Mouse (Mus musculus) hindbrain, embryonic 10.5 days (tissue): ENCODE results near the gene 1700020L24Rik. TPM values are rescaled to one million over a fixed set of nuclear protein-coding genes. Genes with fewer than 3 reads are reported as not detected.

Source experiments
- DNase-seq: peaks from one replicate; pipeline ENCODE4 v3.0.0-alpha.2; 2017; ENCODE audit warnings: low spot score
- H3K27ac ChIP-seq: fragments of 300-500 bp; sonication (generic); 2 replicates; pipeline ENCODE4 v1.5.1; 2016; ENCODE audit warnings: mild to moderate bottlenecking, moderate library complexity
- H3K27me3 ChIP-seq: fragments of 300-500 bp; sonication (generic); 2 replicates; pipeline ENCODE4 v1.6.1; 2016; ENCODE audit warnings: mild to moderate bottlenecking; ENCODE audit not compliant: poor library complexity, insufficient read depth, severe bottlenecking
- H3K36me3 ChIP-seq: fragments of 300-500 bp; sonication (generic); 2 replicates; pipeline ENCODE4 v1.6.1; 2016; ENCODE audit warnings: mild to moderate bottlenecking, moderate library complexity
- H3K4me1 ChIP-seq: fragments of 300-500 bp; sonication (generic); replicated peaks from 2 replicates; pipeline ENCODE4 v1.6.1; 2016; ENCODE audit warnings: mild to moderate bottlenecking
- H3K4me3 ChIP-seq: fragments of 300-500 bp; sonication (generic); 2 replicates; pipeline ENCODE4 v1.5.1; 2016; ENCODE audit warnings: mild to moderate bottlenecking, moderate library complexity
- H3K9me3 ChIP-seq: fragments of 300-500 bp; sonication (generic); 2 replicates; pipeline ENCODE4 v1.6.1; 2016; ENCODE audit warnings: mild to moderate bottlenecking, moderate library complexity
- WGBS: fragments of 180-500 bp; shearing (Covaris S2); methylation state at CpG from one replicate; pipeline ENCODE4 v1.1.7; 2016; 5-methylcytosine and 5-hydroxymethylcytosine counted together
- polyA plus RNA-seq: library from polyadenylated mRNA; unstranded; fragments of >200 nt; fragmentation: Nextera tagmentation; extraction: Ambion mirVana; gene quantifications from 2 replicates; pipeline ENCODE4 v1.2.1, GENCODE M21; 2016

The 1700020L24Rik gene
- polyA plus RNA-seq, 1 experiment from 2014 or later = 0.97 TPM

DNA sequence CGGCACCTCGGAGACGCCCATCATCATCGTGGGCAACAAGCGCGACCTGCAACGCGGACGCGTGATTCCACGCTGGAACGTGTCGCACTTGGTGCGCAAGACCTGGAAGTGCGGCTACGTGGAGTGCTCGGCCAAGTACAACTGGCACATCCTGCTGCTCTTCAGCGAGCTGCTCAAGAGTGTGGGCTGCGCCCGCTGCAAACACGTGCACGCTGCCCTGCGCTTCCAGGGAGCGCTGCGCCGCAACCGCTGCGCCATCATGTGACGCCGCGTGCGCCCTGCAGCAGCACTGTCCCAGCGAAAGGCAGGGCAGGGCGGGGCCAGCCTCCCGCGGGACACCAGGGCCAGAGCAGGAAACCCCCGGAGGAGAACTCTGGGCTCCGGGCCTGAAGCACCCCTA lies 18.9 kb upstream of the 1700020L24Rik start:
- Histone ChIP-seq H3K36me3 (no peaks in the 10 kb centered on the region), H3K4me3 (peak overlapping the region; percentile 36), H3K27ac (no peak overlapping the region), H3K4me1 (peaks cover 13% of the 10 kb centered on the region), H3K27me3 (peaks cover 61% of the 10 kb centered on the region), H3K9me3 (no peaks in the 10 kb centered on the region)
- peak; percentile 25 for DNase-seq
- WGBS = 7% methylated on average over 38 of the region's 38 CpGs

DNA sequence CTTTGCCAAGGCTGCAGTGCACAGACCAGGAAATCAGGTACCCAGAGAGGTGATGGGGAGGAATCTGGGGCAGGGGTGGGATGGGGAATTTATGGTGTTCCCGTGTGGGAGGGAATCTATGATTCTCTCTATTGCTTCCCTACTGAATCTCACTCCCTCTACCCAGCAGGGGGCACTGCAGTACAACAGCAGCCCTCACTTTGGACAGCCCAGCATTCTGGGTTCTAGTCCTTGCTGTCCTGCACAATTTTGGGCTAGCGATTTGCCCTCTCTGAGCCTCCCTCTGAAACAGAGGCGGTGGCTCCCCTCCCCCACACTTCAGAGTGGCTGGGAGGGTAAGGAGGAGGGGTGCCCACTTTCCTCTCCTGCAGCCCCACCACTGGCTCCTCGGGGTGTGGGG lies 17.1 kb upstream of the 1700020L24Rik start:
- Histone ChIP-seq H3K9me3 (no peaks in the 10 kb centered on the region), H3K4me1 (peaks cover 13% of the 10 kb centered on the region), H3K4me3 (no peak overlapping the region), H3K27me3 (peaks cover 61% of the 10 kb centered on the region), H3K36me3 (no peaks in the 10 kb centered on the region), H3K27ac (no peak overlapping the region)
- 37% methylated on average over 4 of the region's 4 CpGs for WGBS
- peak; percentile 28 for DNase-seq

DNA sequence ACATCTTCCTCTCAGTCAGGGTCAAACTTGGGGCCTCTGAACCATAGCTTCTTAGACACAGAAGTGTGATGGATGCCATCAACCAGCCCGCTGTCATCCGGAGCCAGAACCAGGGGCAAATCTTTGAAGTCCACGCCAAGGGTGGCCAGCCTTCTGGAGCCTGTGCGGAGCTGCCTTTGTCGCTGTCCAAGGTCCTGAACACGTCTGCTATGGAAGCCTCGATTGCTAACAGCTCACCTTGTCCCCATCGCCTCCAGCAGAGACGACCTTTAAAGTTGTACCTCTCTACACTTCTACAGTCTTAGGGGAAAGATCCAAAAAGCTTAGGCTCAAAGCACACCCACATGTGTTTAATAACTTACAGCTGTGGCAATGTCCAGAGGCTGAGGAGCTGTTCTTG lies 16.2 kb upstream of the 1700020L24Rik start:
- H3K9me3 ChIP-seq = no peaks in the 10 kb centered on the region
- H3K27me3 ChIP-seq = peaks cover 64% of the 10 kb centered on the region
- whole genome bisulfite sequencing = 4% methylated on average over 9 of the region's 9 CpGs
- peaks cover 13% of the 10 kb centered on the region for H3K4me1 ChIP-seq
- H3K27ac ChIP-seq = no peak overlapping the region
- no peaks in the 10 kb centered on the region for H3K36me3 ChIP-seq
- H3K4me3 ChIP-seq = no peak overlapping the region
- peak; percentile 76 for DNase-seq

DNA sequence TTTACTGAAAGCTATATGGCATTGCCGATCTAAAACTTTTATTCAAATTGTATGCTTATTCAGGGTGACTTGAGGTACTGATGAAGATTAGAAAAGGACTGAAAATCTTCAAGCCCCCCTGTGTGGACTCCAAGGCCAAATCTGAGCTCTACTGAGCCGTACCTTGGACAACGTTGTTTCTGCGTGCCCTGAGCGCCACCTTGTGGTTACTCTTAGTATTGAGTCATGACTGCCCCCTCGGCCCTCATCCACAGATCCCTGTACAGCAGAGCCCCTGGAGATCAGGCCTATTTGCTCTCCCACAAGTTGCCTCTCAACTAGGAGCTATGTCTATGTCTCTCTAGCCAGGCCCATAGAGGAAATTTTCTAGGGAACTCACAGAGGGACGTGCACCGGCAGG lies 12.8 kb upstream of the 1700020L24Rik start:
- peak; percentile 80 for DNase-seq
- peaks cover 66% of the 10 kb centered on the region for H3K27me3 ChIP-seq
- no peak overlapping the region for H3K27ac ChIP-seq
- H3K36me3 ChIP-seq = no peaks in the 10 kb centered on the region
- no peaks in the 10 kb centered on the region for H3K9me3 ChIP-seq
- peaks cover 12% of the 10 kb centered on the region for H3K4me1 ChIP-seq
- no peak overlapping the region for H3K4me3 ChIP-seq
- WGBS = 8% methylated on average over 8 of the region's 8 CpGs

DNA sequence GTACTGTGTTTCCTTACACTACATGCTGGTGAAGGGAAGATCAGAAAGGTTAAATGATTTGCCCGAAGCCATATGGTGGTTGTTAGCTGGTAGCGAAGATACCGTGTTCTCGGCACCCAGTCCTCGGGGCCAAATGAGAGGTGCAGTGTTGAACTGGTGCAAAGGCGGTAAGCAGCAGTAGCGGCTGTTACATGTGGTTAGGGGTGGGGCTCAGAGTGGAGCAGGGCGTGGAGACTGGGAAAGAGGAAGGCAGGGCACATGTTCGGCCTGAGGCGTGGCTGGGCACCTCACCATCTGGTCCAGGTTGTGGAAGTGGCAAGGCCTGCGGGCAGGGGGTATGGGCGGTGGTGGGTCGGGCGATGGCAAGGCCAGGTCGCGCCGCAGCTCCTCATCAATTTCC lies 10.5 kb upstream of the 1700020L24Rik start:
- H3K27ac ChIP-seq = no peak overlapping the region
- DNase-seq = no peak
- H3K9me3 ChIP-seq = no peaks in the 10 kb centered on the region
- peak overlapping the region; percentile 7; the same call in 1 of the 2 replicates for H3K4me3 ChIP-seq
- H3K27me3 ChIP-seq = peaks cover 48% of the 10 kb centered on the region
- 39% methylated on average over 17 of the region's 17 CpGs for WGBS
- H3K4me1 ChIP-seq = peaks cover 14% of the 10 kb centered on the region
- H3K36me3 ChIP-seq = no peaks in the 10 kb centered on the region

DNA sequence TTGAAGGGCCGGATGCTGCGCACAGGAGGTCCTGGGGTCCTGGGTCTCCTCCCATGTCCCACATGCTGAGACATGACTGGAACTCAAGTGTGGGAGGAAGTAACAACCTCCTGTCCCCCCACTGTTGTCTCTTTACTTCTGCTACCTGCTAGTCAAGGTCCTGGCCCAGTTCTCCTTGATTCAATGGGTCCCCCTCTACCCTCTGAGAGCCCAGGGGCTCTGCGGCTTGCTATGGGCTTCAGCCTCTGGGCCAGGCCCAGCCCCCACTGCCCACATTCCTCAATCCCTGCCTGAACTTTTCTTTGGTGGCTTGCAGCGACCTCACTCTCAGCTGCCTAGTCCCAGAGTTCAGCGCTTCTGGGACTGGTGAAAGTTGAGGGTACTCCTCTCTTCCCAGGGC lies 8.1 kb upstream of the 1700020L24Rik start, which contains the start of gene Gas2l2:
Gene Gas2l2 (minus strand): TSS at position 101 of the 400 bp plus-strand sequence.
- DNase-seq = no peak
- 53% methylated on average over 5 of the region's 5 CpGs for WGBS
- Histone ChIP-seq H3K9me3 (no peaks in the 10 kb centered on the region), H3K4me3 (0 out of 2 replicates have a peak within 1 kb of the TSS, but pooled peaks have one; percentile 11), H3K27ac (peak within 1 kb of the TSS; percentile 23; the same call in 1 of the 2 replicates), H3K36me3 (no peaks in the 10 kb centered on the region), H3K27me3 (peaks cover 47% of the 10 kb centered on the region), H3K4me1 (peaks cover 14% of the 10 kb centered on the region)

DNA sequence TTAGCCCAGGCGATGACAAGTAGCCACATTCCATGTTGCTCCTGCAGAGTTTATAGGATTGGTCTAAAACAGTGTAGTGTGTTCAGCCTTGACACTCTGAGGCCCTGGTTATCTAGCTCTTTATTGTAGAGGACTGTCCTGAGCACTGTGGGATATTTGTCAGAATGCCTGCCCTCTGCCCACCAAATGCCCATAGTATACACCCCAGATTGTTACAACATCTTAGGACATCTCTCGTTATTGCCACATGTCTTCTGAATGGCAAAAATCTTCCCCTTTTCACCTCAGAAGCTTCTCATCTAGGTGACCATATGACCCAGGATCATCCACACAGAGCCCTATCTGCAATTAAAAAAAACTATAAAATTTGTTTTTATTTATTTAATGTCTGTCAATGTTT lies 4.9 kb upstream of the 1700020L24Rik start:
- Histone ChIP-seq H3K27ac (no peak overlapping the region), H3K4me1 (peaks cover 10% of the 10 kb centered on the region), H3K9me3 (no peaks in the 10 kb centered on the region), H3K36me3 (no peaks in the 10 kb centered on the region), H3K4me3 (no peak overlapping the region), H3K27me3 (peaks cover 30% of the 10 kb centered on the region)
- WGBS = 81% methylated on average over 2 of the region's 2 CpGs
- no peak for DNase-seq

DNA sequence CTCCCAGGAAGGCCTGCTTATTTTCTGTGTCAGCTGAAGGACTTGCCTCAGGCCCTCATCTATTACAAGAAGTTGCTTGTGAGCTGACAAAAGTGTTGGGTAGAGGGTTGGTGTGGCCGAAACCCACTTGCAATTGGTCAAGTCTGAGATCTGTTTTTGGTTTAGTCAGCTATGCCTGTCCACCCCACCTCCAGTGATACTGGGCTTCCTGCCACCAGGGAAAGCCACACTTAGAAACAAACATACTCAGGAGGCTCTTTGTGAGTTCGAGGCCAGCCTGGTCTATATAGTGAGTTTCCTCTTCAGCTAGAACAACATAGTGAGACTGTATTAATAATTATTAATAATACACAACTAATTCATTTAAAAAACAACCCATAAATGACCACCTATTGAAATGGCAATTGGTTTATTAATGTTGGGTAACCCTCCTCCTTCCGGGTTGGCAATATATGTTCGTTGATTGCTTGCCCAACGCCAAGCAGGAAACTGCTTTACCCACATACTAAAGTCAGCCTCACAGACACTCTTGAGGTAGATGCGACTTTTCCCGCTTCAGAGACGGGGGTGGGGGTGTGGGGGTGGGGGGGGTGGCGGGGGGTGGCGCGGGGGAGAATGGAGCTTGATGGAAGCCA lies 2.1 kb downstream of the 1700020L24Rik start:
- H3K36me3 ChIP-seq = no peaks in the 10 kb centered on the region
- no peaks in the 10 kb centered on the region for H3K9me3 ChIP-seq
- peak overlapping the region; percentile 70 for H3K4me3 ChIP-seq
- peaks cover 55% of the 10 kb centered on the region for H3K27me3 ChIP-seq
- H3K27ac ChIP-seq = peak overlapping the region; percentile 82
- 36% methylated on average over 11 of the region's 11 CpGs for WGBS
- H3K4me1 ChIP-seq = peaks cover 40% of the 10 kb centered on the region
- no peak for DNase-seq

DNA sequence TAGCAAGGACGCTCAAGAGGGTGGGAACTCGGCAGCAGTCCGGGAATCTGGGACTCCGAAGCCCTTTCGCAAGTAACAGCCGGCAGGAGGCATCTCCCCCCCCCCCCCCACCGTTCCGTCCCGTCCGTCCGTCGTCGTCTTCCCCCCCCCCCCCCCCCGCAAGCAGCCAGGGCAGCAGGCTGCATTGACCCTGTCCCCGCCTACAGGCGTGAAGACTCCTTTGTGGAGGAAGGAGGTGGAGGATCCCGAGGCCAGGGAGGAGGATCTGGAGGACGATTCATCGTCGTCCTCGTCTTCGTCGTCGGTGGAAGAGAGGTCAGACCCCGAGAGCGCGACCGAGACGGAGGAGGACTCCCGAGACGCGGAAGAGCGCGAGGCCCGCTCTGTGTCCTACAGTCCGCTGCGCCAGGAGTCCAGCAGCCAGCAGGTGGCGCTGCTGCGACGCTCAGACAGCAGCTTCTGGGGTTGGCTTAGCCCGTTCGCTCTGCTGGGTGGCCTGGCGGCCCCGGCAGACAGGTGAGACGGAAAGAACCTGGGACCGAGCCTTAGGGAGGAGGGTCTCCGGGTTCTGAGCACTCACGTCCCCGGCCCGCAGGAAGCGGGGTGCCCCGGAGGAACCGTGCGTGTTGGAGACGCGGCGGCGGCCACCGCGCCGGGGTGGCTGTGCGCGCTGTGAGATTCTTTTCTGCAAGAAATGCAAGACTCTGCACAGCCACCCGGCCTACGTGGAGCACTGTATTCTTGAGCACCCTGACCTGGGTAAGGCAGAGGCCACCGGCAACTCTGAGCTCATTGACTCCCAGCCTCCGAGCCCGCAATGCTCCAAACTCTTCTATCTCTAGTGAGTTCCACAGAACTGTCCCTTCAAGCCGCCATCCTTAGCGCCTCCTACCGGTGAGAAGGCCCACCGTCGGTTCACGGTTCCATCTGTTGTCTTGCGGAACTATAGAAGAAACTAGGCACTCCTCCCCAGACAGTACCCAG lies 2.9 kb downstream of the 1700020L24Rik start:
- H3K4me1 ChIP-seq = peaks cover 44% of the 10 kb centered on the region
- under 1% methylated on average over 65 of the region's 75 CpGs for WGBS
- H3K27me3 ChIP-seq = peaks cover 63% of the 10 kb centered on the region

DNA sequence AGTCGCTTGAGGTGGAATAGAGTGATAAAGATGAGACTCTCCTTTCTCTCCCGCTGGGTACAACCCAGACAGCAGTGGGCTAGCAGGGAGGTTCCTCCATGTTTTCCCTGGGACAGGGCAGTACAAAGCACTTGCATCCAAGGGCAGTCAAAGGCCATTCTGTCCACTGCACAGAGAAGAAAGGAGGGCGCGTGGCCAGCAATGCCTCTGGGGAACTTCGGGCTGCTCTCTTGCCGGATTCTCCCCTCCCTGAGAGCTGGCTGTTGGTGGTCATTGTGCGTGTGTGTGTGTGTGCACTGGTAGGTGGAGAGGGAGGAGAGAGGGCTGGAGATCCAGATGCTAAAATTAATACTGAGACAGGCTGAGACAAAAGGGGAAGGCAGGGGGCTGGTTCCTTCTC lies 3.8 kb downstream of the 1700020L24Rik start:
- Histone ChIP-seq H3K9me3 (no peaks in the 10 kb centered on the region), H3K4me1 (peaks cover 44% of the 10 kb centered on the region), H3K27me3 (peaks cover 68% of the 10 kb centered on the region), H3K36me3 (no peaks in the 10 kb centered on the region), H3K4me3 (peak overlapping the region; percentile 70; the same call in 1 of the 2 replicates), H3K27ac (no peak overlapping the region; the same call in 1 of the 2 replicates)
- WGBS = 27% methylated on average over 7 of the region's 7 CpGs
- no peak for DNase-seq

More for the DNA sequence above, 2.9 kb downstream of the 1700020L24Rik start:
- peak overlapping the region; percentile 70 for H3K4me3 ChIP-seq
- peak overlapping the region; percentile 82 for H3K27ac ChIP-seq
- H3K9me3 ChIP-seq = no peaks in the 10 kb centered on the region
- DNase-seq = peak; percentile 90
- no peaks in the 10 kb centered on the region for H3K36me3 ChIP-seq

DNA sequence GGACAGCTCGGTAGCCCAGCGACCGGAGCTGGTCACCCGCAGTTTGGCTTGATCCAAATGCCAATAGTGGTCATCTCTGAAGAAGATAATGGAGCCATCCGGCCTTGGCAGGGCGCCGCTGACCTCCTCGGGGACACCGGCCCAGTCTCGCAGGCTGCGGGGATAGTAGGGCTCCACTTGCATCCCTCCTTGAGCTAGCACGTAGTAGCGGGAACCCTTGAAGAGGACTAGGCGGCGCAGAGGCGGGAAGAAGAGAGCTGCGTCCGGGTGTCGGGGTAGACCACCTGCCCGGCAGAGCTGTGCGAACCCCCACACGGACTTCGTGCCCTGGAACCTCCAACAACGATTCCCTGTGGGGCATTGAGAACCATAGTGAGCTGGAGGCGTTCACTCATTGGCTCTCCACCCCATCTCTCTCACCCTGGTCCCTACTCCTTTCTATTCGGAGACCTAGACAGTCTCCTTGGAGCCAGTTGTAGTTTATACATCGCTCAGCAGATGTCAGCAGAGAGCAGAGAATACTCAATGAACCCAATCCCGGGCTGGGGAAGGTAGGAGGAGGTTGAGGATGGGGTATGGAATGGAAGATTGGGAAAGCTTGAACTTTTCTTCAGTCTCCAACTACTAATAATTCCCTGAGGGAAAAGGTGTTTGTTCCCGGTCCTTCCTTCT lies 5.3 kb downstream of the 1700020L24Rik start:
- H3K27ac ChIP-seq = 0 out of 2 replicates have a peak overlapping the region, but pooled peaks have one; percentile 50
- no peaks in the 10 kb centered on the region for H3K9me3 ChIP-seq
- peak; percentile 77 for DNase-seq
- peaks cover 56% of the 10 kb centered on the region for H3K4me1 ChIP-seq
- peak overlapping the region; percentile 40 for H3K4me3 ChIP-seq
- peaks cover 82% of the 10 kb centered on the region for H3K27me3 ChIP-seq
- H3K36me3 ChIP-seq = no peaks in the 10 kb centered on the region
- WGBS = 13% methylated on average over 29 of the region's 29 CpGs

DNA sequence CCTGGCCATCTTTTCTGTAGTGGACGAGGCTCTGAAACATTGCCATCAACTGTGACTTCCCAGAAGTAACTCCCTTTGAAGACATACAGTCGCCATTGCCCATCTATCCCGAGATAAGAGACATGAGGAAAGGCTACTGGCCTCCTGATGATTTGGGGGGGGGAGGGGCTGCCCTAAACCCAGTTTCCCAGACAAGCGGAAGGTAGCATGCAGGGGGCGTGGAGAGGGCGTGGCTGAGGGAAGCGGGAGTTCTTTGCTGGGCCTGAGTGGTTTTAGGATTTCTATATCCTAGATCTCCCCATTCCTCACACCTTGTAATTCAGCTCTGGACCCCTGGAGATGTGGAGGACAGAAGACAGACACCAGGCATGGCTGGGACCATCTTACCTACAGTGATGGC lies 6.3 kb downstream of the 1700020L24Rik start:
- Histone ChIP-seq H3K36me3 (no peaks in the 10 kb centered on the region), H3K4me3 (no peak overlapping the region), H3K27ac (no peak overlapping the region), H3K4me1 (peaks cover 67% of the 10 kb centered on the region), H3K9me3 (no peaks in the 10 kb centered on the region), H3K27me3 (peaks cover 78% of the 10 kb centered on the region)
- DNase-seq = no peak
- 7% methylated on average over 7 of the region's 7 CpGs for WGBS
